Mouse (Mus musculus) heart, embryonic 11.5 days (tissue): ENCODE measurements at regions not wholly inside any gene's neighbourhood (a gene's known extent, or its start where the extent isn't known, plus 50 kb on each side); places are given as distances from the start of the nearest gene placed in this dataset.

Experiments
- ATAC-seq: fragments of 200-750 bp; cut with Nextera tagmentation; replicated peaks from 2 replicates; pipeline ENCODE4 v1.8.0; 2017; ENCODE audit warnings: moderate library complexity; ENCODE audit not compliant: insufficient number of reproducible peaks, low FRiP score, low TSS enrichment
- H3K27ac ChIP-seq: fragments of 300-500 bp; sonication (generic); 2 replicates; pipeline ENCODE4 v1.5.1; 2014; ENCODE audit warnings: mild to moderate bottlenecking, low read depth, low read length
- H3K27me3 ChIP-seq: fragments of 300-500 bp; sonication (generic); 2 replicates; pipeline ENCODE4 v1.6.1; 2014; ENCODE audit warnings: mild to moderate bottlenecking, low read length, mixed read lengths; ENCODE audit not compliant: control insufficient read depth, insufficient read depth
- H3K36me3 ChIP-seq: fragments of 300-500 bp; sonication (generic); 2 replicates; pipeline ENCODE4 v1.6.1; 2014; ENCODE audit warnings: mild to moderate bottlenecking, low read length, moderate library complexity, mixed read lengths; ENCODE audit not compliant: control insufficient read depth, insufficient read depth
- H3K4me1 ChIP-seq: fragments of 300-500 bp; sonication (generic); 2 replicates; pipeline ENCODE4 v1.6.1; 2014; ENCODE audit warnings: low read length; ENCODE audit not compliant: control insufficient read depth, insufficient read depth
- H3K4me2 ChIP-seq: fragments of 300-500 bp; sonication (generic); 2 replicates; pipeline ENCODE4 v1.6.1; 2014; ENCODE audit warnings: mild to moderate bottlenecking, moderate library complexity
- H3K4me3 ChIP-seq: fragments of 300-500 bp; sonication (generic); 2 replicates; pipeline ENCODE4 v1.5.1; 2014; ENCODE audit warnings: low read depth, low read length
- H3K9ac ChIP-seq: fragments of 300-500 bp; sonication (generic); 2 replicates; pipeline ENCODE4 v1.6.1; 2014; ENCODE audit warnings: mild to moderate bottlenecking, low read depth, low read length, moderate library complexity
- H3K9me3 ChIP-seq: fragments of 300-500 bp; sonication (generic); replicated peaks from 2 replicates; pipeline ENCODE4 v1.6.1; 2016; ENCODE audit warnings: low read length; ENCODE audit not compliant: control insufficient read depth
- WGBS: fragments of 180-500 bp; shearing (Covaris S2); extraction: QIAGEN DNeasy Blood & Tissue Kit; methylation state at CpG from one replicate; pipeline ENCODE4 v1.1.7; 2014; ENCODE audit not compliant: insufficient replicate concordance; 5-methylcytosine and 5-hydroxymethylcytosine counted together

- no peak for ATAC-seq
- H3K4me2 ChIP-seq, result no peak overlapping the region
- H3K4me1 ChIP-seq, result peaks cover 21% of the 10 kb centered on the region
- H3K36me3 ChIP-seq, result no peaks in the 10 kb centered on the region
- H3K4me3 ChIP-seq, result no peak overlapping the region
- no peaks in the 10 kb centered on the region for H3K27me3 ChIP-seq
- H3K9ac ChIP-seq, result no peak overlapping the region
- H3K27ac ChIP-seq, result no peak overlapping the region
- no peaks in the 10 kb centered on the region for H3K9me3 ChIP-seq
- WGBS, result 40% methylated on average over 3 of the region's 3 CpGs
Observed at GRCm38 (mm10) chr14:54101775-54102174, 152.1 kb downstream of the Dad1 start.

GRCm38 (mm10) chr14:54099360-54099759, 154.5 kb downstream of the Dad1 start:
- ATAC-seq, result no peak
- Histone ChIP-seq H3K27ac (no peak overlapping the region), H3K4me1 (peaks cover 21% of the 10 kb centered on the region), H3K4me3 (no peak overlapping the region), H3K9ac (no peak overlapping the region), H3K36me3 (no peaks in the 10 kb centered on the region), H3K27me3 (no peaks in the 10 kb centered on the region), H3K4me2 (no peak overlapping the region), H3K9me3 (no peaks in the 10 kb centered on the region)
- WGBS, result 87% methylated on average over 6 of the region's 6 CpGs

DNA sequence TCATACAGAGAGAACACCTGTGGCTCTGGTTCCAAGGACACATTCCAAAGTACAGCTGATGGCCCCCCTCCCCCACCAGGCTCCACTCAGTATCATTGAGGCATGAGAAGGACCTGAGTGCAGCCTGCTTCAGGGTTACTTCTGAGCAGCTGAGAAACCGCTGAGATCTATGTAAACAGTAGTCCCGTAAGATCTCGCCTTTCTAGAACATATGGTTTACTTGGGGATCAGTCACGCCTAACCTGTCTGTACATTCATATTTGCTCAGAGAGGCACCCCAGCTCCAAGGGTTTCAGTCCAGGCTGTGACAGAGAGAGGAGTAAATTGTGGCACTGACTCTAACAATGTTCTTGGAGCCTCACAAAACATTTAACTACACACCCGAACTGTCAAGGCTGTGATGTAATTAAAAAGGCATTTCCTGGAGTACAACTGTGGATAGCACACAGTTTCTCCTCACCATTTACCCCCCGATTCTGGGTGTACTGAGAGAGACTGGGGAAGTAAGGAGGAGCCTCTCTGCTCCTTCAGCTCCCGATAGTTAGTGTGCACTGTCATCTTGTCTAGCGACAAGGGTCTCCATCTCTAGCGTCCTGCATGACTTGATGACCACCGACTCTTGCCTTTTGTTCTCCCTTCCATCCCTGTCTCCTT, 155.7 kb downstream of the Dad1 start:
- Histone ChIP-seq H3K4me2 (no peak overlapping the region), H3K9ac (no peak overlapping the region), H3K4me3 (no peak overlapping the region), H3K27me3 (no peaks in the 10 kb centered on the region), H3K4me1 (peaks cover 21% of the 10 kb centered on the region), H3K36me3 (no peaks in the 10 kb centered on the region), H3K9me3 (no peaks in the 10 kb centered on the region), H3K27ac (no peak overlapping the region)
- ATAC-seq, result no peak
- WGBS, result 59% methylated on average over 10 of the region's 10 CpGs

- no peak overlapping the region for H3K4me2 ChIP-seq
- 60% methylated on average over 2 of the region's 2 CpGs for WGBS
- H3K27me3 ChIP-seq, result no peaks in the 10 kb centered on the region
- no peak overlapping the region for H3K4me3 ChIP-seq
- no peak for ATAC-seq
- H3K9ac ChIP-seq, result no peak overlapping the region
- no peak overlapping the region for H3K27ac ChIP-seq
- H3K9me3 ChIP-seq, result no peaks in the 10 kb centered on the region
- H3K36me3 ChIP-seq, result no peaks in the 10 kb centered on the region
- H3K4me1 ChIP-seq, result peaks cover 20% of the 10 kb centered on the region
Observed at GRCm38 (mm10) chr14:54097026-54097425, 156.9 kb downstream of the Dad1 start.

- ATAC-seq, result no peak
- 89% methylated on average over 6 of the region's 6 CpGs for WGBS
- no peak overlapping the region for H3K4me2 ChIP-seq
- H3K27me3 ChIP-seq, result no peaks in the 10 kb centered on the region
- no peaks in the 10 kb centered on the region for H3K36me3 ChIP-seq
- no peaks in the 10 kb centered on the region for H3K9me3 ChIP-seq
- H3K4me1 ChIP-seq, result peaks cover 4% of the 10 kb centered on the region
- no peak overlapping the region for H3K27ac ChIP-seq
- no peak overlapping the region for H3K9ac ChIP-seq
- no peak overlapping the region for H3K4me3 ChIP-seq
Observed at GRCm38 (mm10) chr14:54092444-54092843, 161.5 kb downstream of the Dad1 start.

GRCm38 (mm10) chr14:54086660-54087059, 167.2 kb downstream of the Dad1 start:
- Histone ChIP-seq H3K4me2 (no peak overlapping the region), H3K27me3 (no peaks in the 10 kb centered on the region), H3K4me3 (no peak overlapping the region), H3K4me1 (no peaks in the 10 kb centered on the region), H3K36me3 (no peaks in the 10 kb centered on the region), H3K9me3 (no peaks in the 10 kb centered on the region), H3K27ac (no peak overlapping the region), H3K9ac (no peak overlapping the region)
- WGBS, result 74% methylated on average over 11 of the region's 11 CpGs
- no peak for ATAC-seq

GRCm38 (mm10) chr14:54074659-54075058, 179.2 kb downstream of the Dad1 start:
- Histone ChIP-seq H3K4me2 (no peak overlapping the region), H3K9ac (no peak overlapping the region), H3K4me1 (peaks cover 14% of the 10 kb centered on the region), H3K36me3 (no peaks in the 10 kb centered on the region), H3K27me3 (no peaks in the 10 kb centered on the region), H3K9me3 (peaks cover 3% of the 10 kb centered on the region; the same call in 1 of the 2 replicates), H3K27ac (no peak overlapping the region), H3K4me3 (no peak overlapping the region)
- ATAC-seq, result no peak
- WGBS, result 41% methylated on average over 3 of the region's 3 CpGs

DNA sequence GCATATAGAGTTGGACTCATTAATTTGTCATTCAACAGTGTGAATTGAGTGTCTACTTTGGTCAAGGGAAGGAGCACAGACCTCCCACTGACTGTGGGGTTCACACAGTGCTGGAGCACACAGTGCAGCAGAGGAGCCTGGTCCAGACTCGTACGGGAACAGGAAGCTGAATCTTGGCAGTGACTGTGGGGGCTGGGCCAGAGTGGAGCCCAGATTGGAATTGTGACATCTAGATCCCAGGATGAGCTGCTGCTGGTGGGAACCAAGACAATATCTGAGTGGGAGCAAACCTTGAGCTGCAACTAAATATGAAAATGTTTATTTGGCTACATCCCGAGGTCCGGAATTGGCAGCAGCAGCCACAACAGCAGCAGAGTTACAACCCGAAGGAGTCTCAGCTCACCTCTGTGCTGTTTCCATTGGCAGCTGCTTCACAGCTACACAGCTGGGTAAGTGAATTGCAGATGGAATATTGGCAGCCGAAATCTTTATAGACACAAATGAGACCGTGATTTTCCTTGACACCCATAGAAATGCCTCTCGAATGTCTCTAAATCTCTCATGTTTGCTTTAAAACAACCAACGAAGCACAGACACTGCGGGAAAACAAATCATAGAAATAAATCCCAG, 181.5 kb downstream of the Dad1 start:
- Histone ChIP-seq H3K36me3 (no peaks in the 10 kb centered on the region), H3K27me3 (no peaks in the 10 kb centered on the region), H3K27ac (no peak overlapping the region), H3K9me3 (no peaks in the 10 kb centered on the region), H3K9ac (no peak overlapping the region), H3K4me2 (no peak overlapping the region), H3K4me3 (no peak overlapping the region), H3K4me1 (peaks cover 14% of the 10 kb centered on the region)
- no peak for ATAC-seq
- 58% methylated on average over 10 of the region's 10 CpGs for WGBS

DNA sequence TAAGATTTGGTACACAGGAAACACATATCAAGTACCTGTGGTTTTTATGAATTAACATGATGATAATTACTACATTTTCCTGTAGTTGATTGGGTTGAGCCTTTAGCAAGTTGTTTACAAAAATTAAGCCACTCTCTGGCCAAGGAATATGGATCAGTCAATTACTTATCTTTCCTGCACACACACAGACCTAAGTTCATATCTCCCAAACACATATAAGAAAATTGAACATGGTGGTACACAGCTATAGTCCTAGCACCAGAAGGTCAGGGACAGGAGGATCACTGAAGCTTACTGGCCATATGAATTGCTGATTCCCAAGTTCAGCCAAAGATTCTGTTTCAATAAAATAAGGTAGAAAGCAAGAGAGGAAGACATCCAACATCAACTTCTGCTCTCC, 183.7 kb downstream of the Dad1 start:
- ATAC-seq, result no peak
- no peak overlapping the region for H3K9ac ChIP-seq
- H3K27me3 ChIP-seq, result no peaks in the 10 kb centered on the region
- H3K4me3 ChIP-seq, result no peak overlapping the region
- H3K27ac ChIP-seq, result no peak overlapping the region
- H3K4me2 ChIP-seq, result no peak overlapping the region
- H3K36me3 ChIP-seq, result no peaks in the 10 kb centered on the region
- no peaks in the 10 kb centered on the region for H3K9me3 ChIP-seq
- peaks cover 16% of the 10 kb centered on the region for H3K4me1 ChIP-seq
